Mouse (Mus musculus): ENCODE data around the gene Srrm3. TPM values are rescaled to one million over a fixed set of nuclear protein-coding genes. Genes with fewer than 3 reads are reported as not detected.

Srrm3 gene
- polyA plus RNA-seq, 1 experiment from 2014 or later: 0.13 TPM

- peaks cover 63% of the 10 kb centered on the region for H3K27me3 ChIP-seq (replicated peaks)
- H3K4me3 ChIP-seq: no peak overlapping the region
- no peaks in the 10 kb centered on the region for H3K36me3 ChIP-seq
- no peak for ATAC-seq (ENCODE audit: extremely low read depth, insufficient number of reproducible peaks, low FRiP score, low TSS enrichment)
- H3K9ac ChIP-seq: no peak overlapping the region
- H3K9me3 ChIP-seq: no peaks in the 10 kb centered on the region
- WGBS: 22% methylated on average over 7 of the region's 7 CpGs
- H3K4me1 ChIP-seq: no peaks in the 10 kb centered on the region
- H3K4me2 ChIP-seq: no peak overlapping the region
- no peak overlapping the region for H3K27ac ChIP-seq (replicated peaks)
Observed at GRCm38 (mm10) chr5:135822316-135822944, 15.7 kb downstream of the Srrm3 start.

- Histone ChIP-seq H3K36me3 (no peaks in the 10 kb centered on the region), H3K9ac (no peak overlapping the region), H3K27ac (replicated peaks) (no peak overlapping the region), H3K9me3 (no peaks in the 10 kb centered on the region), H3K4me2 (no peak overlapping the region), H3K4me3 (no peak overlapping the region), H3K27me3 (replicated peaks) (peaks cover 42% of the 10 kb centered on the region), H3K4me1 (no peaks in the 10 kb centered on the region)
- 53% methylated on average over 3 of the region's 3 CpGs for WGBS
- ATAC-seq (ENCODE audit: extremely low read depth, insufficient number of reproducible peaks, low FRiP score, low TSS enrichment): no peak
Observed at GRCm38 (mm10) chr5:135824517-135824916, 17.8 kb downstream of the Srrm3 start.

- no peak for ATAC-seq (ENCODE audit: extremely low read depth, insufficient number of reproducible peaks, low FRiP score, low TSS enrichment)
- Histone ChIP-seq H3K9me3 (no peaks in the 10 kb centered on the region), H3K27me3 (replicated peaks) (peaks cover 25% of the 10 kb centered on the region), H3K27ac (replicated peaks) (no peak overlapping the region), H3K4me2 (no peak overlapping the region), H3K9ac (no peak overlapping the region), H3K4me3 (no peak overlapping the region), H3K4me1 (no peaks in the 10 kb centered on the region), H3K36me3 (no peaks in the 10 kb centered on the region)
- WGBS: 45% methylated on average over 6 of the region's 6 CpGs
Observed at GRCm38 (mm10) chr5:135826225-135826624, 19.5 kb downstream of the Srrm3 start.

GRCm38 (mm10) chr5:135829381-135829780 is 22.7 kb downstream of the Srrm3 start:
- ATAC-seq (ENCODE audit: extremely low read depth, insufficient number of reproducible peaks, low FRiP score, low TSS enrichment): no peak
- peaks cover 20% of the 10 kb centered on the region for H3K27me3 ChIP-seq (replicated peaks)
- H3K4me2 ChIP-seq: no peak overlapping the region

GRCm38 (mm10) chr5:135832729-135833128 is 26.0 kb downstream of the Srrm3 start:
- Histone ChIP-seq H3K27ac (replicated peaks) (no peak overlapping the region), H3K36me3 (no peaks in the 10 kb centered on the region), H3K27me3 (replicated peaks) (peaks cover 43% of the 10 kb centered on the region), H3K4me3 (no peak overlapping the region), H3K9me3 (no peaks in the 10 kb centered on the region), H3K4me2 (no peak overlapping the region), H3K9ac (no peak overlapping the region), H3K4me1 (peaks cover 13% of the 10 kb centered on the region)
- ATAC-seq (ENCODE audit: extremely low read depth, insufficient number of reproducible peaks, low FRiP score, low TSS enrichment): no peak
- 22% methylated on average over 4 of the region's 4 CpGs for WGBS

More at GRCm38 (mm10) chr5:135829381-135829780, 22.7 kb downstream of the Srrm3 start:
- Histone ChIP-seq H3K36me3 (no peaks in the 10 kb centered on the region), H3K27ac (replicated peaks) (no peak overlapping the region), H3K9ac (no peak overlapping the region), H3K4me3 (no peak overlapping the region), H3K9me3 (no peaks in the 10 kb centered on the region), H3K4me1 (no peaks in the 10 kb centered on the region)
- WGBS: 78% methylated on average over 8 of the region's 8 CpGs

- Histone ChIP-seq H3K4me3 (peak overlapping the region; percentile 58), H3K36me3 (no peaks in the 10 kb centered on the region), H3K4me1 (peaks cover 13% of the 10 kb centered on the region), H3K9me3 (no peaks in the 10 kb centered on the region), H3K9ac (peak overlapping the region; percentile 50), H3K27ac (replicated peaks) (no peak overlapping the region), H3K27me3 (replicated peaks) (peaks cover 49% of the 10 kb centered on the region), H3K4me2 (peak overlapping the region; percentile 89)
- WGBS: 1% methylated on average over 47 of the region's 47 CpGs
- ATAC-seq (ENCODE audit: extremely low read depth, insufficient number of reproducible peaks, low FRiP score, low TSS enrichment): peak; percentile 74
Observed at GRCm38 (mm10) chr5:135834769-135835491, 28.2 kb downstream of the Srrm3 start.

- WGBS: 5% methylated on average over 12 of the region's 12 CpGs
- Histone ChIP-seq H3K27ac (replicated peaks) (no peak overlapping the region), H3K4me2 (peak overlapping the region; percentile 89), H3K9ac (0 out of 2 replicates have a peak overlapping the region, but pooled peaks have one; percentile 50), H3K9me3 (no peaks in the 10 kb centered on the region), H3K4me1 (peaks cover 13% of the 10 kb centered on the region), H3K36me3 (no peaks in the 10 kb centered on the region), H3K27me3 (replicated peaks) (peaks cover 54% of the 10 kb centered on the region), H3K4me3 (peak overlapping the region; percentile 58)
- ATAC-seq (ENCODE audit: extremely low read depth, insufficient number of reproducible peaks, low FRiP score, low TSS enrichment): peak; percentile 32; the same call in 1 of the 2 replicates
Observed at GRCm38 (mm10) chr5:135835492-135835858, 28.8 kb downstream of the Srrm3 start.

GRCm38 (mm10) chr5:135835981-135836380 is 29.3 kb downstream of the Srrm3 start:
- Histone ChIP-seq H3K9me3 (no peaks in the 10 kb centered on the region), H3K4me3 (peak overlapping the region; percentile 58; the same call in 1 of the 2 replicates), H3K27ac (replicated peaks) (no peak overlapping the region), H3K9ac (no peak overlapping the region), H3K27me3 (replicated peaks) (peaks cover 59% of the 10 kb centered on the region), H3K36me3 (no peaks in the 10 kb centered on the region), H3K4me1 (peaks cover 13% of the 10 kb centered on the region), H3K4me2 (peak overlapping the region; percentile 89)
- ATAC-seq (ENCODE audit: extremely low read depth, insufficient number of reproducible peaks, low FRiP score, low TSS enrichment): no peak
- WGBS: 22% methylated on average over 12 of the region's 12 CpGs

GRCm38 (mm10) chr5:135841651-135842050 is 35.0 kb downstream of the Srrm3 start:
- 67% methylated on average over 6 of the region's 6 CpGs for WGBS
- Histone ChIP-seq H3K9me3 (no peaks in the 10 kb centered on the region), H3K9ac (no peak overlapping the region), H3K4me2 (no peak overlapping the region), H3K27me3 (replicated peaks) (peaks cover 46% of the 10 kb centered on the region), H3K4me3 (no peak overlapping the region), H3K36me3 (no peaks in the 10 kb centered on the region), H3K4me1 (no peaks in the 10 kb centered on the region), H3K27ac (replicated peaks) (no peak overlapping the region)
- no peak for ATAC-seq (ENCODE audit: extremely low read depth, insufficient number of reproducible peaks, low FRiP score, low TSS enrichment)

- H3K4me3 ChIP-seq: no peak overlapping the region
- no peak overlapping the region for H3K9ac ChIP-seq
- WGBS: 18% methylated on average over 5 of the region's 5 CpGs
- H3K9me3 ChIP-seq: no peaks in the 10 kb centered on the region
- H3K27ac ChIP-seq (replicated peaks): no peak overlapping the region
- peaks cover 54% of the 10 kb centered on the region for H3K27me3 ChIP-seq (replicated peaks)
- no peaks in the 10 kb centered on the region for H3K4me1 ChIP-seq
- H3K4me2 ChIP-seq: no peak overlapping the region
- no peak for ATAC-seq (ENCODE audit: extremely low read depth, insufficient number of reproducible peaks, low FRiP score, low TSS enrichment)
- no peaks in the 10 kb centered on the region for H3K36me3 ChIP-seq
Observed at GRCm38 (mm10) chr5:135843418-135843817, 36.7 kb downstream of the Srrm3 start.

GRCm38 (mm10) chr5:135845676-135846320 is 39.1 kb downstream of the Srrm3 start:
- 61% methylated on average over 13 of the region's 13 CpGs for WGBS
- Histone ChIP-seq H3K4me3 (no peak overlapping the region), H3K4me2 (no peak overlapping the region), H3K36me3 (no peaks in the 10 kb centered on the region), H3K27ac (replicated peaks) (no peak overlapping the region), H3K27me3 (replicated peaks) (peaks cover 63% of the 10 kb centered on the region), H3K9me3 (no peaks in the 10 kb centered on the region), H3K9ac (no peak overlapping the region), H3K4me1 (no peaks in the 10 kb centered on the region)
- ATAC-seq (ENCODE audit: extremely low read depth, insufficient number of reproducible peaks, low FRiP score, low TSS enrichment): no peak

All from heart, embryonic 13.5 days (tissue).